Mouse (Mus musculus): ENCODE measurements at regions not wholly inside any gene's neighbourhood (a gene's known extent, or its start where the extent isn't known, plus 50 kb on each side); places are given as distances from the start of the nearest gene placed in this dataset.

DNA sequence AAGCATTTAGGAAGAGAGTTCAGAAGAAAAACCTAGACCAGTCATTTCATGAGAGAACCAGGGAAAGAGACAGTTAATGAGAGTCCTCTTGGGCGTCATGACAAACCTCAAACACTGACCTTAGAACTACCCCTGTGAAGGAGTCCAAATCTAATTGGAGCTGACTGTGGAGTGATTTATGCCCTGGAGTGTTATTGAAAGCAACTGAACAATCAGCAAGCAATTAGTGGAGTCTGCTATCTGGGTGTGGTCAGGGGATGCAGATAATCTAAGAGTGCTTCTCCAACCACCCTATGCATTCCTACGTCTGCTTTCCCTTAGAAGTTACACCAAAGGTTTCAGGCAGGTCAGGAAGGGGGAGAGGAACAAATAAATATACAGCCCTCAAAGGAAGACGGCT, 161.4 kb downstream of the Fndc1 start:
- Histone ChIP-seq H3K4me3 (ENCODE audit: low read depth, low read length) (no peak overlapping the region), H3K27me3 (ENCODE audit: control insufficient read depth, insufficient read depth, low read length) (no peaks in the 10 kb centered on the region), H3K27ac (ENCODE audit: low read depth, low read length) (no peak overlapping the region), H3K4me1 (ENCODE audit: control insufficient read depth, insufficient read depth, low read length) (no peaks in the 10 kb centered on the region), H3K9ac (ENCODE audit: low read length) (no peak overlapping the region), H3K9me3 (ENCODE audit: control insufficient read depth, low read length) (no peaks in the 10 kb centered on the region), H3K36me3 (ENCODE audit: control insufficient read depth, insufficient read depth, low read length) (no peaks in the 10 kb centered on the region), H3K4me2 (no peak overlapping the region)
- no peak for ATAC-seq (ENCODE audit: low FRiP score)
- no peak for DNase-seq (ENCODE audit: low spot score, missing footprints)
- 66% methylated on average over 3 of the region's 3 CpGs for WGBS

DNA sequence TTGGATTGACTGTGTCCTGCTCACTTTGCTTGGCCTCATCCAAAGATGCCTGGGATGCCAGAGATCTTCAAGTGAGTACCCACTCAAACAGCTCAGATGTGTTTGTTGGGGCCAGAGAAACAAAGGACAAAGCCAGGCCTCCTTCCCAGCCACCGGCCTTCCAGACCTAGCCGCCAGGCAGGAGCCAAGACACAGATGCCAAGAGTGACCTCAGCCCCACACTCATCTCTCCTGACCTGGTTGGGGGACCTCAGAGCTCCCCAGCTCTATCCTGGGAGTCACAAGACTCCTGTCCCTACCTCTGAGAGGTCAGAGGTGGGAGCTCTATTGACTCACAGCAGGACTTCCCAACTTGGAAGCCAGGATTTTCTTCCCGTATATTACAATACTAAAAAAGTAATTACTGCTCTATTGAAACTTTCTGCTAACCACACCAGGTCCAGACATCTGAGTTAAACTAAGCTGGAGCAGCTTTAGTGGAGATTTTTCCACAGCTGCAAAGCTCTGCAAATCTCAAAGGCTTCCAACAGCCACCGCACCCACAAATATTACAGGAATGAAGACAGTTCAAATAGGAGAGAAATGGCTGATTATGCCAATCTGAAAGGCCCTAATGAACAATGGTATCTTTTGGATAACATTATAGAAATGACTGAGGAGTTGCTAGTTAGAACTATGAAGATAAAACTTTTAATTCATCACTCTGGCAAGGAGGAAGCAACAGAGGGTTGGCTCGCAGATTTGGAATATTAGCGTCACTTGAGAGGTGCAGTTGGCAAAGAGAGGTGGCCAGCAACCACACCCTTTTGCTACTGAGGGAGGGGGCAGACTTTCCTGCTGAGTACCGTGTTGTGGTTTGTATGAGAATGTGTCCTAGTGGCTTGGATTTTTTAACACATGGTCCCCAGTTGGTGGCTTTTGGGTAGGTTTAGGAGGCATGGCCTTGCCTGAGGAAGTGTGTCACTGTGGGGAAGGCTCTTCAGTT, 162.9 kb downstream of the Fndc1 start:
- Histone ChIP-seq H3K36me3 (ENCODE audit: control insufficient read depth, insufficient read depth, low read length) (no peaks in the 10 kb centered on the region), H3K9me3 (ENCODE audit: control insufficient read depth, low read length) (no peaks in the 10 kb centered on the region), H3K27ac (ENCODE audit: low read depth, low read length) (no peak overlapping the region), H3K4me1 (ENCODE audit: control insufficient read depth, insufficient read depth, low read length) (no peaks in the 10 kb centered on the region), H3K9ac (ENCODE audit: low read length) (no peak overlapping the region), H3K4me3 (ENCODE audit: low read depth, low read length) (no peak overlapping the region), H3K27me3 (ENCODE audit: control insufficient read depth, insufficient read depth, low read length) (no peaks in the 10 kb centered on the region), H3K4me2 (no peak overlapping the region)
- DNase-seq (ENCODE audit: low spot score, missing footprints) (no peak), ATAC-seq (ENCODE audit: low FRiP score) (no peak)
- 83% methylated on average over 7 of the region's 7 CpGs for WGBS

GRCm38 (mm10) chr17:7656503-7656902, 170.6 kb downstream of the Fndc1 start:
- Histone ChIP-seq H3K4me1 (ENCODE audit: control insufficient read depth, insufficient read depth, low read length) (no peaks in the 10 kb centered on the region), H3K36me3 (ENCODE audit: control insufficient read depth, insufficient read depth, low read length) (no peaks in the 10 kb centered on the region), H3K27me3 (ENCODE audit: control insufficient read depth, insufficient read depth, low read length) (no peaks in the 10 kb centered on the region), H3K4me3 (ENCODE audit: low read depth, low read length) (no peak overlapping the region), H3K4me2 (no peak overlapping the region), H3K9me3 (ENCODE audit: control insufficient read depth, low read length) (no peaks in the 10 kb centered on the region), H3K27ac (ENCODE audit: low read depth, low read length) (no peak overlapping the region), H3K9ac (ENCODE audit: low read length) (no peak overlapping the region)
- WGBS: 74% methylated on average over 1 of the region's 1 CpGs
- ATAC-seq (ENCODE audit: low FRiP score): no peak
- no peak for DNase-seq (ENCODE audit: low spot score, missing footprints)

DNA sequence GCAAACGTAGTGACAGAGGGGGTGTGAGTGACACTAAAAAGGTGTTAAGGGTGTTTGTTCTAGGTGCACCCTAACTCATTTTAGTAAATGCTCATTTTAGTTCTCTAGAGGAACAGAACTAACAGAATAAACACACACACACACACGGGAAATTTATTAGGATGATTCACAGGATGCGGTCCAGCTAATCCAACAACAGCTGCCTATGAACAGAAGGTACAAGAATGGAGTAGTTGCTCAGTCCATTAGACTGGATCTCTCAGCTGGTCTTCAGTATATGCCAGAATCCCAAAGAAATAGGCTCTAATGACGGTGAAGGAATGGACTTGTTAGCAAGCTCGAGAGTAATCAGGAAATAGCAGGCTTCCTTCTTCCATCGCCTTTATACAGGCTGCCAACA, 171.1 kb downstream of the Fndc1 start:
- Histone ChIP-seq H3K4me2 (no peak overlapping the region), H3K9me3 (ENCODE audit: control insufficient read depth, low read length) (no peaks in the 10 kb centered on the region), H3K36me3 (ENCODE audit: control insufficient read depth, insufficient read depth, low read length) (no peaks in the 10 kb centered on the region), H3K27me3 (ENCODE audit: control insufficient read depth, insufficient read depth, low read length) (no peaks in the 10 kb centered on the region), H3K4me3 (ENCODE audit: low read depth, low read length) (no peak overlapping the region), H3K9ac (ENCODE audit: low read length) (no peak overlapping the region), H3K27ac (ENCODE audit: low read depth, low read length) (no peak overlapping the region), H3K4me1 (ENCODE audit: control insufficient read depth, insufficient read depth, low read length) (no peaks in the 10 kb centered on the region)
- no peak for ATAC-seq (ENCODE audit: low FRiP score)
- 90% methylated on average over 6 of the region's 6 CpGs for WGBS
- no peak for DNase-seq (ENCODE audit: low spot score, missing footprints)

GRCm38 (mm10) chr17:7654064-7654564, 173.0 kb downstream of the Fndc1 start:
- Histone ChIP-seq H3K9ac (ENCODE audit: low read length) (no peak overlapping the region), H3K4me3 (ENCODE audit: low read depth, low read length) (no peak overlapping the region), H3K9me3 (ENCODE audit: control insufficient read depth, low read length) (no peaks in the 10 kb centered on the region), H3K36me3 (ENCODE audit: control insufficient read depth, insufficient read depth, low read length) (no peaks in the 10 kb centered on the region), H3K4me2 (no peak overlapping the region), H3K27me3 (ENCODE audit: control insufficient read depth, insufficient read depth, low read length) (no peaks in the 10 kb centered on the region), H3K27ac (ENCODE audit: low read depth, low read length) (no peak overlapping the region), H3K4me1 (ENCODE audit: control insufficient read depth, insufficient read depth, low read length) (no peaks in the 10 kb centered on the region)
- DNase-seq (ENCODE audit: low spot score, missing footprints) (no peak), ATAC-seq (ENCODE audit: low FRiP score) (no peak)
- 69% methylated on average over 7 of the region's 7 CpGs for WGBS

DNA sequence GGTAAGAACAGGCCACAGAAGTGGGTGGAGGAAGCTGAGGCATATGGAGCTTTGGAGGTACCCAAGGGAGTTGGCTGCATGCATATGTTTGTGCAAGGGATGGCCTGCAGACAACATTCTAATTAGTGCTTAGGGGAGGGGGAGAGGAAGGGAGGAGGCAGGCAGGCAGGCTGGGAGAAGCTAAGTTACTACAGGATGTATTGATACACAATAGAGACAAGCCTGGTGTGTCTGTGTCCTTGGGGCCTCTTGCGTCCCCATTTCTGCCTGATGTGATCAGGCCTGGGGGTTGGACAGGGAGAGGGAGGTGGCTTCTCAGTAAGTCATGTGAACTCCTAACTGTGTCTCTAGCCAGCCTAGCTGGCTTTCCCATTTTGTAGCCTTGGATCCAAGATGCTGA, 175.1 kb downstream of the Fndc1 start:
- H3K27me3 ChIP-seq (ENCODE audit: control insufficient read depth, insufficient read depth, low read length): no peaks in the 10 kb centered on the region
- DNase-seq (ENCODE audit: low spot score, missing footprints) (no peak), ATAC-seq (ENCODE audit: low FRiP score) (no peak)
- H3K36me3 ChIP-seq (ENCODE audit: control insufficient read depth, insufficient read depth, low read length): no peaks in the 10 kb centered on the region
- WGBS: 94% methylated on average over 1 of the region's 1 CpGs
- no peak overlapping the region for H3K4me2 ChIP-seq
- no peak overlapping the region for H3K9ac ChIP-seq (ENCODE audit: low read length)
- H3K9me3 ChIP-seq (ENCODE audit: control insufficient read depth, low read length): no peaks in the 10 kb centered on the region
- no peak overlapping the region for H3K27ac ChIP-seq (ENCODE audit: low read depth, low read length)
- no peaks in the 10 kb centered on the region for H3K4me1 ChIP-seq (ENCODE audit: control insufficient read depth, insufficient read depth, low read length)
- no peak overlapping the region for H3K4me3 ChIP-seq (ENCODE audit: low read depth, low read length)

DNA sequence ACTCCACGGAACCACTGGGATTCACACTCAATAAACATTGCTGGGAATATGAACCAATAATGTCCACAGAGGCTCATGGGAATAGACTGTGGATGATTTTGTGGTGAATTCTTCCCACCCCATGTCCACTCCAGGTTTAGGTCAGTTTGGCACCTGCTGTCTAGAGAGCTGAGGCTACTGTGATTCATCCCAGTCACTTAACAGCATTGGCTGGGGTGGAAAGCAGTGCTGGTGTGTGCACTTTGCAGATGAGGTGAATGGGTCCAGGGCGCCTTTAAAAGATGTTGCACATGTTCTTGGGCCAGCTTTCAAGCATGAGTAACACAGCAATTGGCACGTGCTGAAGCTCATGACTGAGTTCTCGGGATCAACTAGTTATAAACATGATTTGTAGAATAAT, 176.7 kb downstream of the Fndc1 start:
- Histone ChIP-seq H3K4me1 (ENCODE audit: control insufficient read depth, insufficient read depth, low read length) (no peaks in the 10 kb centered on the region), H3K9me3 (ENCODE audit: control insufficient read depth, low read length) (no peaks in the 10 kb centered on the region), H3K4me3 (ENCODE audit: low read depth, low read length) (no peak overlapping the region), H3K27ac (ENCODE audit: low read depth, low read length) (no peak overlapping the region), H3K27me3 (ENCODE audit: control insufficient read depth, insufficient read depth, low read length) (no peaks in the 10 kb centered on the region), H3K36me3 (ENCODE audit: control insufficient read depth, insufficient read depth, low read length) (no peaks in the 10 kb centered on the region), H3K9ac (ENCODE audit: low read length) (no peak overlapping the region), H3K4me2 (no peak overlapping the region)
- ATAC-seq (ENCODE audit: low FRiP score) (no peak), DNase-seq (ENCODE audit: low spot score, missing footprints) (no peak)
- WGBS: 87% methylated on average over 4 of the region's 4 CpGs

- DNase-seq (ENCODE audit: low spot score, missing footprints) (no peak), ATAC-seq (ENCODE audit: low FRiP score) (no peak)
- Histone ChIP-seq H3K27me3 (ENCODE audit: control insufficient read depth, insufficient read depth, low read length) (no peaks in the 10 kb centered on the region), H3K9me3 (ENCODE audit: control insufficient read depth, low read length) (no peaks in the 10 kb centered on the region), H3K36me3 (ENCODE audit: control insufficient read depth, insufficient read depth, low read length) (no peaks in the 10 kb centered on the region), H3K4me1 (ENCODE audit: control insufficient read depth, insufficient read depth, low read length) (no peaks in the 10 kb centered on the region), H3K4me3 (ENCODE audit: low read depth, low read length) (no peak overlapping the region), H3K27ac (ENCODE audit: low read depth, low read length) (no peak overlapping the region), H3K9ac (ENCODE audit: low read length) (no peak overlapping the region), H3K4me2 (no peak overlapping the region)
- WGBS: 67% methylated on average over 9 of the region's 9 CpGs
Observed at GRCm38 (mm10) chr17:7644857-7645481, 182.1 kb downstream of the Fndc1 start.

- Histone ChIP-seq H3K4me2 (no peak overlapping the region), H3K9me3 (ENCODE audit: control insufficient read depth, low read length) (no peaks in the 10 kb centered on the region), H3K36me3 (ENCODE audit: control insufficient read depth, insufficient read depth, low read length) (no peaks in the 10 kb centered on the region), H3K27ac (ENCODE audit: low read depth, low read length) (no peak overlapping the region), H3K4me3 (ENCODE audit: low read depth, low read length) (no peak overlapping the region), H3K27me3 (ENCODE audit: control insufficient read depth, insufficient read depth, low read length) (no peaks in the 10 kb centered on the region), H3K4me1 (ENCODE audit: control insufficient read depth, insufficient read depth, low read length) (no peaks in the 10 kb centered on the region), H3K9ac (ENCODE audit: low read length) (no peak overlapping the region)
- WGBS: 86% methylated on average over 4 of the region's 4 CpGs
- DNase-seq (ENCODE audit: low spot score, missing footprints): no peak
- ATAC-seq (ENCODE audit: low FRiP score): no peak
Observed at GRCm38 (mm10) chr17:7643640-7644039, 183.5 kb downstream of the Fndc1 start.

Data from midbrain, embryonic 11.5 days (tissue).